Mouse (Mus musculus) hindbrain, embryonic 15.5 days (tissue): ENCODE data around the gene Apol9a. TPM values are rescaled to one million over a fixed set of nuclear protein-coding genes. Genes with fewer than 3 reads are reported as not detected.

ENCODE experiments used
- ATAC-seq: fragments of 200-750 bp; cut with Nextera tagmentation; 2 replicates; pipeline ENCODE4 v1.8.0; 2017; ENCODE audit warnings: low read depth, moderate number of reproducible peaks, moderate TSS enrichment; ENCODE audit not compliant: low FRiP score
- H3K27ac ChIP-seq: fragments of 300-500 bp; sonication (generic); replicated peaks from 2 replicates; pipeline ENCODE4 v1.5.1; 2015; ENCODE audit warnings: mild to moderate bottlenecking, inconsistent platforms
- H3K27me3 ChIP-seq: fragments of 300-500 bp; sonication (generic); 2 replicates; pipeline ENCODE4 v1.6.1; 2015; ENCODE audit warnings: control low read depth, inconsistent platforms
- H3K36me3 ChIP-seq: fragments of 300-500 bp; sonication (generic); 2 replicates; pipeline ENCODE4 v1.6.1; 2015; ENCODE audit warnings: control low read depth, inconsistent platforms
- H3K4me1 ChIP-seq: fragments of 300-500 bp; sonication (generic); replicated peaks from 2 replicates; pipeline ENCODE4 v1.6.1; 2015; ENCODE audit warnings: control low read depth, inconsistent platforms
- H3K4me2 ChIP-seq: fragments of 300-500 bp; sonication (generic); 2 replicates; pipeline ENCODE4 v1.6.1; 2015; ENCODE audit warnings: moderate library complexity, mild to moderate bottlenecking, inconsistent platforms
- H3K4me3 ChIP-seq: fragments of 300-500 bp; sonication (generic); 2 replicates; pipeline ENCODE4 v1.5.1; 2015; ENCODE audit warnings: mild to moderate bottlenecking, inconsistent platforms
- H3K9ac ChIP-seq: fragments of 300-500 bp; sonication (generic); 2 replicates; pipeline ENCODE4 v1.6.1; 2015; ENCODE audit warnings: inconsistent platforms
- H3K9me3 ChIP-seq: fragments of 300-500 bp; sonication (generic); 2 replicates; pipeline ENCODE4 v1.6.1; 2016; ENCODE audit warnings: control low read depth, inconsistent platforms
- whole genome bisulfite sequencing: fragments of 180-500 bp; shearing (Covaris S2); methylation state at CpG from one replicate; pipeline ENCODE4 v1.1.7; 2015; 5-methylcytosine and 5-hydroxymethylcytosine counted together
- polyA plus RNA-seq: library from polyadenylated mRNA; unstranded; fragments of >200 nt; fragmentation: Nextera tagmentation; extraction: Ambion mirVana; gene quantifications from 2 replicates; pipeline ENCODE4 v1.2.1, GENCODE M21; 2015

Gene Apol9a
- polyA plus RNA-seq, 1 experiment from 2014 or later = 0.09 TPM

DNA sequence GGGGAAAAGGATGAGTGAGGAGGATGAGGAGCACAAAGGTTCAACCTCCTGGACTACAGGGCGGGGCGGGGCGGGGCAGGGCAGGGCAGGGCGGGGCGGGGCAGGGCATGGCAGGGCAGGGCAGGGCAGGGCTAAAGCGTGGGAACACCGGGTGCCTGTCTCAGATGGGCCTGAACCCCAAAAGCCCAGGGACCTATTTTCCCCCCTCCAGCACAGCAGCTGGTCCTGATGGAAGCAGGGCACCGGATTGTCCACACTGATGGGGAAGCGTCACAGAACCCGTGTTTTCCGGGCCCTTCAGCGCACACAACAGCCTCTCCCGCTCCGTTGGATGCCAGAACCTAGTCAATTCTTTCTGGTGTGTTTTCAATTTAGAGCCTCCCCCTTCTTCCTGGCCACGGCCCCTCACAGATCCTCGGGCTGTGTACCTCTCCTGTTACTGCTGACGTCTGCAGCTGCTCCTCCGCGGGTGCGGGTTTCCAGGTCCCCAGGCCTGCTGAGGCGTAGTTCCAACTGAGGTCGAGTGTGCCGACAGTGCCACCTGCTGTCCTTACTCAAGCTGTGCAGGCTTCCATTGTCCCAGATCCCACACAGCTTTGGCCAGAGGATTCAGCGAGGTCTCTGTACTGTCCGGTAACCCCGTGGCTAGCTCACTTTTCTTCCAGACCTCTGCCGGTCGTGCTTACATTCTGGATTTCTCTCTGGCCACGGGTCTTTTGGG lies 52.5 kb downstream of the Apol9a start:
- H3K9me3 ChIP-seq = no peaks in the 10 kb centered on the region
- H3K36me3 ChIP-seq = no peaks in the 10 kb centered on the region
- H3K27me3 ChIP-seq = no peaks in the 10 kb centered on the region
- H3K4me1 ChIP-seq = peaks cover 50% of the 10 kb centered on the region
- 5% methylated on average over 29 of the region's 29 CpGs for WGBS
- H3K4me3 ChIP-seq = peak overlapping the region; percentile 27
- peak overlapping the region; percentile 65 for H3K27ac ChIP-seq
- H3K4me2 ChIP-seq = peak overlapping the region; percentile 49
- peak; percentile 84 for ATAC-seq
- peak overlapping the region; percentile 23 for H3K9ac ChIP-seq

DNA sequence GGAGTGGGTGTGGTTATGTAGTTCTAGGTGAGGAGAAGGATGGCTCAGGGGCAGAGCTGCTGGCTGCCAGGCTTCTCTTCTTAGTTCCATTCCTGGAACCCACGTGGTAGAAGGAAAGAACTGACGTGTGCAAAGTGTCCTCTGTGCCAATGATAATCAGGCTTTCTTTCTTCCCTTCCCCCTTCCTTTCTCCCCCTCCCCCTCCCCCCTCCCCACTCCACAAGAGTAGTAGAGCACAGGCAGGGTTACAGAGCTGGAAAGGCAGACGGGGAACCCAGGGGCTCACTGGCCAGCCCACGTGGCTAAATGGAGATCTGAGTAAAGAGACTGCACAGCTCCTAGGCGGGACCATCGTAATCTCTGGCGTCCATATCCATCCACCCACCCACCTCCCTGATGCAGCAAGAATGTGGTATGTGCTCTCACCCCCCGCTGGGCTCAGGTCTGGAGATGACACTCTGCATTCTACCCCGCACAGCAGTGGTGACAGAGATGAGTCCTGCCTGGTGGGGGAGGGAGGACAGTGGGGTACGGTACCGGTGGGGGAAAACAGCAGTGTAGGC lies 54.6 kb downstream of the Apol9a start:
- peak overlapping the region; percentile 60 for H3K27ac ChIP-seq
- ATAC-seq = peak; percentile 59
- peaks cover 52% of the 10 kb centered on the region for H3K4me1 ChIP-seq
- no peaks in the 10 kb centered on the region for H3K9me3 ChIP-seq
- no peaks in the 10 kb centered on the region for H3K36me3 ChIP-seq
- no peaks in the 10 kb centered on the region for H3K27me3 ChIP-seq
- WGBS = 9% methylated on average over 11 of the region's 11 CpGs
- peak overlapping the region; percentile 10 for H3K4me3 ChIP-seq
- H3K4me2 ChIP-seq = peak overlapping the region; percentile 40
- H3K9ac ChIP-seq = 0 out of 2 replicates have a peak overlapping the region, but pooled peaks have one; percentile 6

DNA sequence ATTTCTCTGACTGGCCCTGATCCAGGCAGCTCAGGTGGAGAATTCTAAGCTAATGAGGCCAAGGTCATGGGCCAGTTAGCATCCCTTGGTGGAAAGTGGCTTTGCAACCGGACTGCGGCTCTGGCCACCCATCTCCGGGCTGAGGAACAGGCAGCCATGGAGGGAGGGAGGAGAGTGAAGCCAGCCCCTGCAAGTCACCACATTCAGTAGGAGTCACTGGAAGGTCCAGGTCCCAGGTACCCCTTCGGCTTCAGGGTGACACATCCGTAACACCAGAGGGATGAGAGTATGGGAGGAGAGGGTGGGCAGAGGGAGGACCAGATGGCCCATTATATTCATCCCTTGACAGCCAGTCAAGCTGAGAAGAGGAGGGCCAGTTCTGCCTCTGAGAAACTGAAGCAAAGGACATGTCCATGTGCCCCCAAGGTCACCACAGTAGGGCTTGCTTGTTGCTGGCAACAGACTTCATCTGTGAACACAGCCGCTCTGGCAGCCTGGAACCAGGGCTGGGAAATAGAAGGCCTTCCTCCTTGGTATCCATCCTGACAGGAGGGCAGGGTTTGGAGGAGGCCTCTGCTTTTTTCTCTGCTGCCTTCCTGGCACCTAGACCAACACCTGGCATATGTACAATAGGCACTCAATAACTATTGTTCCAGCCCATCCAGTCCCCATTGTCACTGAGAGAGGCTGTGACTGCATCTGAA lies 55.9 kb downstream of the Apol9a start:
- no peaks in the 10 kb centered on the region for H3K9me3 ChIP-seq
- 42% methylated on average over 6 of the region's 6 CpGs for WGBS
- H3K27ac ChIP-seq = peak overlapping the region; percentile 53
- H3K36me3 ChIP-seq = no peaks in the 10 kb centered on the region
- peaks cover 52% of the 10 kb centered on the region for H3K4me1 ChIP-seq
- no peak overlapping the region for H3K9ac ChIP-seq
- H3K4me2 ChIP-seq = no peak overlapping the region
- H3K4me3 ChIP-seq = no peak overlapping the region
- no peak for ATAC-seq
- no peaks in the 10 kb centered on the region for H3K27me3 ChIP-seq

DNA sequence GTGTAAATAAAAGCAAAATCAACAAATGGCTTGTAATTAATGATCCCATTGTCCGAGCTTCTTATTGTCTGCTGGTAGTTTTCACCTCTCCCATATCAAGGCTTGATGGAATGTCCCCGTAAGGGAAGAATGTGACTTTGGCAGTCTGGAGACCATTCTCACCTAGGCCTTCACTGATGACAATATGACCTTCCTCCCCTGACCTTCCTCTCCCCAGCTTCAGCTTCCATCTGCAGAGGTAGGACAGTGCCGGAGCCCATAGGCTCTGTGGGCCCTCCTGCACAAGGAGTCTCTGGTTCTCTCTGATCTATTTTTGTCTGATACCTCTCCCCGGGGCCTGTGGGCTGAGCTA lies 56.5 kb downstream of the Apol9a start:
- Histone ChIP-seq H3K4me2 (no peak overlapping the region), H3K9me3 (no peaks in the 10 kb centered on the region), H3K4me1 (peaks cover 50% of the 10 kb centered on the region), H3K4me3 (no peak overlapping the region), H3K9ac (no peak overlapping the region), H3K36me3 (no peaks in the 10 kb centered on the region), H3K27me3 (no peaks in the 10 kb centered on the region), H3K27ac (peak overlapping the region; percentile 53; the same call in 1 of the 2 replicates)
- no peak for ATAC-seq
- whole genome bisulfite sequencing = 43% methylated on average over 4 of the region's 4 CpGs

Other genes starting within 250 kb of the Apol9a start
- gene Rbfox2, start 104.1 kb downstream of the Apol9a start, polyA plus RNA-seq = 140 and 151 TPM in 2 replicates
- 0.07 TPM in 1 of 2 replicates, not detected in the other for gene Apol7a, start 12.0 kb downstream of the Apol9a start, polyA plus RNA-seq
- not detected in 2 replicates for gene Apol7b, start 36.4 kb upstream of the Apol9a start, polyA plus RNA-seq
- not detected in 2 replicates for gene Apol10a, start 65.9 kb upstream of the Apol9a start, polyA plus RNA-seq
- gene Apol11a, start 97.1 kb upstream of the Apol9a start, polyA plus RNA-seq = not detected in 2 replicates
- not detected in 2 replicates for gene Apol7c, start 122.2 kb upstream of the Apol9a start, polyA plus RNA-seq
- not detected in 2 replicates for gene 1700025B11Rik, start 150.8 kb upstream of the Apol9a start, polyA plus RNA-seq
- gene Apol10b, start 185.0 kb upstream of the Apol9a start, polyA plus RNA-seq = 0.12 and 0.16 TPM in 2 replicates
- not detected in 2 replicates for gene Gm36245, start 188.1 kb upstream of the Apol9a start, polyA plus RNA-seq
- gene Apol11b, start 232.2 kb upstream of the Apol9a start, polyA plus RNA-seq = not detected in 2 replicates